Mouse (Mus musculus) brain, embryonic 18.5 days (tissue): ENCODE results near the gene Cant1.

Experiments used
- DNase-seq: peaks from one replicate; pipeline ENCODE4 v3.0.0-alpha.2; 2012; ENCODE audit warnings: low read depth, low spot score

The Cant1 gene

GRCm38 (mm10) chr11:118374506-118374905 lies 44.4 kb downstream of the Cant1 start:
- DNase-seq = no peak

GRCm38 (mm10) chr11:118372641-118373040 lies 46.2 kb downstream of the Cant1 start:
- DNase-seq = no peak

- no peak for DNase-seq
Observed at GRCm38 (mm10) chr11:118371876-118372275, 47.0 kb downstream of the Cant1 start.

- DNase-seq = no peak
Observed at GRCm38 (mm10) chr11:118369657-118370056, 49.2 kb downstream of the Cant1 start.

- no peak for DNase-seq
Observed at GRCm38 (mm10) chr11:118369251-118369650, 49.6 kb downstream of the Cant1 start.

- DNase-seq = no peak
Observed at GRCm38 (mm10) chr11:118368330-118368729, 50.6 kb downstream of the Cant1 start.

GRCm38 (mm10) chr11:118366559-118366958 lies 52.3 kb downstream of the Cant1 start:
- DNase-seq = no peak

GRCm38 (mm10) chr11:118366108-118366507 lies 52.8 kb downstream of the Cant1 start:
- no peak for DNase-seq

- no peak for DNase-seq
Observed at GRCm38 (mm10) chr11:118365171-118365570, 53.7 kb downstream of the Cant1 start.

GRCm38 (mm10) chr11:118364021-118364420 lies 54.9 kb downstream of the Cant1 start:
- DNase-seq = no peak

- no peak for DNase-seq
Observed at GRCm38 (mm10) chr11:118362971-118363518, 55.8 kb downstream of the Cant1 start.

GRCm38 (mm10) chr11:118362501-118362900 lies 56.4 kb downstream of the Cant1 start:
- no peak for DNase-seq

- no peak for DNase-seq
Observed at GRCm38 (mm10) chr11:118360907-118361341, 58.0 kb downstream of the Cant1 start.

GRCm38 (mm10) chr11:118360491-118360890 lies 58.4 kb downstream of the Cant1 start:
- DNase-seq = no peak
